Mouse (Mus musculus) liver, embryonic 12.5 days (tissue): ENCODE results near the gene Usp4. TPM values are rescaled to one million over a fixed set of nuclear protein-coding genes. Genes with fewer than 3 reads are reported as not detected.

ENCODE experiments used
- ATAC-seq: fragments of 200-750 bp; cut with Nextera tagmentation; 2 replicates; pipeline ENCODE4 v1.8.0; 2017; ENCODE audit warnings: moderate number of reproducible peaks, mild to moderate bottlenecking, moderate library complexity
- H3K27ac ChIP-seq: fragments of 300-500 bp; sonication (generic); 2 replicates; pipeline ENCODE4 v1.5.1; 2016; ENCODE audit warnings: mild to moderate bottlenecking
- H3K27me3 ChIP-seq: fragments of 300-500 bp; sonication (generic); replicated peaks from 2 replicates; pipeline ENCODE4 v1.6.1; 2016; ENCODE audit warnings: mild to moderate bottlenecking, moderate library complexity
- H3K36me3 ChIP-seq: fragments of 300-500 bp; sonication (generic); 2 replicates; pipeline ENCODE4 v1.6.1; 2016; ENCODE audit warnings: mild to moderate bottlenecking, moderate library complexity
- H3K4me1 ChIP-seq: fragments of 300-500 bp; sonication (generic); 2 replicates; pipeline ENCODE4 v1.6.1; 2016
- H3K4me2 ChIP-seq: fragments of 300-500 bp; sonication (generic); 2 replicates; pipeline ENCODE4 v1.6.1; 2016; ENCODE audit warnings: mild to moderate bottlenecking, moderate library complexity
- H3K4me3 ChIP-seq: fragments of 300-500 bp; sonication (generic); 2 replicates; pipeline ENCODE4 v1.5.1; 2016; ENCODE audit warnings: mild to moderate bottlenecking, moderate library complexity
- H3K9ac ChIP-seq: fragments of 300-500 bp; sonication (generic); 2 replicates; pipeline ENCODE4 v1.6.1; 2016; ENCODE audit warnings: mild to moderate bottlenecking, moderate library complexity
- H3K9me3 ChIP-seq: fragments of 300-500 bp; sonication (generic); replicated peaks from 2 replicates; pipeline ENCODE4 v1.6.1; 2016; ENCODE audit warnings: mild to moderate bottlenecking, moderate library complexity
- WGBS: fragments of 180-500 bp; shearing (Covaris S2); methylation state at CpG from one replicate; pipeline ENCODE4 v1.1.7; 2016; ENCODE audit not compliant: insufficient replicate concordance; 5-methylcytosine and 5-hydroxymethylcytosine counted together
- polyA plus RNA-seq: library from polyadenylated mRNA; unstranded; fragments of >200 nt; fragmentation: Nextera tagmentation; extraction: Ambion mirVana; gene quantifications from 2 replicates; pipeline ENCODE4 v1.2.1, GENCODE M21; 2016

Usp4 gene
- polyA plus RNA-seq, 1 experiment from 2014 or later, result 92.1 TPM

DNA sequence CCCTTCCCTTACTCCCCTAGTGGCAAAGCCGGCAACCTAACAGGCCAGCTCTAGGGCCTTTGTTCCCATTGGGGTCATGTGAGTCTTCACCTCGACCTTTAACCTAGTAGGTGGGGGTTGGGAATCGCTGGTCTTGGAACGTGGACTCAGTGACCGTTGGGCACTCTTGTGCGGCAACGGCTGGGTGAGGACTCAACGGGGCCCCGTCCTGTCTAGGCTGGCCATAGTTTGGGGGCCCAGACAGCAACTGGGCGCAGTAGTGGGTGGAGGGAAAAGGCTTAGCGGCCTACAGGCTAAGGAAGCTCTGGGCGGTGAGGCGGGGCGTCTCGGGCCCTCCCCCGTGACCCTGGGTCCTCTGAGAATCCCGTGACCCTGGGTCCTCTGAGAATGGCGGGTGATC lies 45.0 kb downstream of the Usp4 start, which contains the start of gene 1700102P08Rik:
Gene 1700102P08Rik, plus strand, starts transcription at position 130 of the 400 bp plus-strand sequence.
- Histone ChIP-seq H3K27ac (no peak within 1 kb of the TSS), H3K4me2 (no peak within 1 kb of the TSS), H3K27me3 (no peaks in the 10 kb centered on the region), H3K9me3 (no peaks in the 10 kb centered on the region), H3K4me3 (no peak within 1 kb of the TSS), H3K36me3 (peaks cover 64% of the 10 kb centered on the region), H3K9ac (no peak within 1 kb of the TSS), H3K4me1 (no peaks in the 10 kb centered on the region)
- WGBS, result 83% methylated on average over 18 of the region's 18 CpGs
- peak; percentile 32; the same call in 1 of the 2 replicates for ATAC-seq

GRCm38 (mm10) chr9:108394191-108394590 lies 46.5 kb downstream of the Usp4 start:
- no peak for ATAC-seq
- Histone ChIP-seq H3K9me3 (no peaks in the 10 kb centered on the region), H3K4me1 (no peaks in the 10 kb centered on the region), H3K9ac (no peak overlapping the region), H3K27ac (no peak overlapping the region), H3K4me2 (no peak overlapping the region), H3K36me3 (peaks cover 49% of the 10 kb centered on the region), H3K27me3 (no peaks in the 10 kb centered on the region), H3K4me3 (no peak overlapping the region)
- 86% methylated on average over 6 of the region's 6 CpGs for WGBS

DNA sequence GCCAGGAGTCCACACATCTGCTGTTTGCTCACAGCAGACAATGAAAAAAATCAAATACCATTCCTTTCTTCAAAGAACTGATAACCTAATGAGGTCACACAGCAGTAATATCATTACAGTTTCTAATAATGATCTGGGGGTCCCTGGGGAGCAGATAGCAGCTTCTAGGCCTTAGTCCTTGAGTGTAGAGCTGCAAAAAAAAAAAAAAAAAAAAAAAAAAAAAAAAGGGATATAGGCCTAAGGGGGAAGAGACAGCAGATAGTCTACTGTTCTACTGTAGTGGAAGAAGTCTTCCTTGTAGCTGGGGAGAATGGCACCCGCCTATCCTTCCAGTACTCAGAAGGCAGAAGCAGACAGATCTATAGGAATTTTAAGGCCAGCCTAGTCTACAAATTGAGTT lies 47.8 kb downstream of the Usp4 start:
- no peaks in the 10 kb centered on the region for H3K27me3 ChIP-seq
- no peaks in the 10 kb centered on the region for H3K4me1 ChIP-seq
- H3K9me3 ChIP-seq, result no peaks in the 10 kb centered on the region
- WGBS, result 79% methylated on average over 1 of the region's 1 CpGs
- H3K4me3 ChIP-seq, result no peak overlapping the region
- no peak overlapping the region for H3K27ac ChIP-seq
- H3K4me2 ChIP-seq, result no peak overlapping the region
- ATAC-seq, result no peak
- H3K36me3 ChIP-seq, result peaks cover 38% of the 10 kb centered on the region
- no peak overlapping the region for H3K9ac ChIP-seq

DNA sequence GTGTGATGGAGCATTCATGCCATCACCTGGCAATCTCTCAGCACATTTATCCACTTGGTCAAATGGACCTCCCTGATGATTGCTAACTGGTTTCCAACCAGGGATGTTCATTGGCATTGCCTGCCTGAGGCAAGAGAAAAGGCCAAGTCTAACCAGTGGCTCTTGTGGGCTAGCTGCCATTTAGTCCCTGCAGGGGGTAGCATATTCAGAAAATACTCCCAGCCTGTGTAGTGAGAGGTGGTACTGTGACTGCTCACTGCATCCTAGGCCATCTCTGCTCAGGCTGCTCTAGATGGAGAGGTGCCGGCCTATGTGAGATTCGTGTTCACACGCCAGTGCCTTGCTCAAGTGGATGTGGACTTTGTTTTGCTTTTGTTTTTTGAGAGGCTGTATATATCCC lies 50.7 kb downstream of the Usp4 start:
- no peak overlapping the region for H3K4me3 ChIP-seq
- no peaks in the 10 kb centered on the region for H3K27me3 ChIP-seq
- no peaks in the 10 kb centered on the region for H3K9me3 ChIP-seq
- H3K27ac ChIP-seq, result no peak overlapping the region
- no peak for ATAC-seq
- H3K9ac ChIP-seq, result no peak overlapping the region
- H3K4me1 ChIP-seq, result no peaks in the 10 kb centered on the region
- H3K4me2 ChIP-seq, result no peak overlapping the region
- peaks cover 9% of the 10 kb centered on the region for H3K36me3 ChIP-seq
- 86% methylated on average over 3 of the region's 3 CpGs for WGBS

DNA sequence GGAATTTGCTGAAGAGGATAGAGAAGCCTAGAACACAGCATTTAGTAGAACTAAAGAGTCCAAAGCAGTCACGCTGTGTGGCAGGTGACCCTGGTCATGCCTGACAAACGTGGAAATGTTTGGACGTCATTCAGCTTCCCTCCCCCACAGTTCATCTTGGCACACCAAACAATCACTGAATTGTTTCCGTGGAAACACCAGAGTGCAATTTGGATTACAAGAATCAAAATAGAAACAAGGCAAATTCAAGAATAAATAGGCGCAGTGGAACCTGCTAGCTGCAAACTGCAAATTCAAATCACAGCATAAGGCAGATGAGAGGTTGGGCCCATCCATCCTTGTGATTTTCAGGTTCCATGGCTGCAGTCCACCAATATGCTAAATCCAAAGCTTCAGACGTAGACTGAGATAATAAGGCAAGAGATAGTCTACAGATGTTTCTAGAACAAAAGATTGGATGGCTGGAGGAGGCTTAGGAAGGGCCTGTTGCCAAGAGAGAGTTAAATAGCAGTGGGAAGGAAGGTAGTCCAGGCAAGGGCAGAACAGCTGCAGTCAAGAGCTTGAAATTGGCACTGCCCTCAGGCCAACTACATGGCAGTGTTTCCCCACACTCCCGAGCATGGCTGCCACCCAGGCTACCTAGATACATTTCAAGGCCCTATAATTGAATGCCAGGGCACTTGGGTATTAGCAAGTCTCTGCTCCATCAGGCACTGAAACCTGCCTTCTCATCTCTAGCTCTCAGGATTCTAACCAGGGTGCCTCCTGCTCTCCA lies 53.7 kb downstream of the Usp4 start:
- Histone ChIP-seq H3K9ac (no peak overlapping the region), H3K4me2 (no peak overlapping the region), H3K4me3 (no peak overlapping the region), H3K36me3 (no peaks in the 10 kb centered on the region), H3K9me3 (no peaks in the 10 kb centered on the region), H3K4me1 (peaks cover 10% of the 10 kb centered on the region), H3K27ac (no peak overlapping the region), H3K27me3 (no peaks in the 10 kb centered on the region)
- 67% methylated on average over 7 of the region's 7 CpGs for WGBS
- ATAC-seq, result no peak

GRCm38 (mm10) chr9:108403081-108403480 lies 55.4 kb downstream of the Usp4 start:
- Histone ChIP-seq H3K9me3 (no peaks in the 10 kb centered on the region), H3K4me2 (no peak overlapping the region), H3K9ac (no peak overlapping the region), H3K4me1 (peaks cover 10% of the 10 kb centered on the region), H3K36me3 (no peaks in the 10 kb centered on the region), H3K27ac (no peak overlapping the region), H3K4me3 (no peak overlapping the region), H3K27me3 (no peaks in the 10 kb centered on the region)
- no peak for ATAC-seq
- 67% methylated on average over 4 of the region's 4 CpGs for WGBS

DNA sequence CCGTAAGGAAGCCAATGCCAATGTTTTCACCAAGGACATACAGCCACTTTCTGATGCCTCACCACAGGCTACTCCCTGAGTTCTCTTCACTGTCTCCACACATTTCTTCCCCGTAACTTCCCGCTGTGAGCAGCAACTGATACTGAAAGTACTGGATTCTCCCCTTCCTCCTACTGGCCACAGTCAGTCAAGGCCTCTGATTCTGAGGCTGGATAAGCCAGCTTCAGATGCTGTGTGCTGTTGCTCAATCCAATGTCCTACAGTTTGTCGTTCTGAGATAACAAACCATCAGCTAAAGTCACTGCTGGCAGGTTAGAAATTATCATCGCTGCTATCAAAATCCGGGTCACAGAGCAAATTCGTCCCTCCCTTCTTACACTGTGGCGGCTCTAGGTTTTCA lies 56.8 kb downstream of the Usp4 start:
- Histone ChIP-seq H3K4me3 (no peak overlapping the region), H3K4me2 (peak overlapping the region; percentile 12), H3K9me3 (no peaks in the 10 kb centered on the region), H3K36me3 (no peaks in the 10 kb centered on the region), H3K27ac (no peak overlapping the region), H3K4me1 (peaks cover 10% of the 10 kb centered on the region), H3K27me3 (no peaks in the 10 kb centered on the region), H3K9ac (no peak overlapping the region)
- no peak for ATAC-seq
- WGBS, result 30% methylated on average over 8 of the region's 8 CpGs

- no peak overlapping the region for H3K4me3 ChIP-seq
- ATAC-seq, result no peak
- H3K36me3 ChIP-seq, result no peaks in the 10 kb centered on the region
- peaks cover 6% of the 10 kb centered on the region for H3K4me1 ChIP-seq
- H3K27ac ChIP-seq, result no peak overlapping the region
- H3K27me3 ChIP-seq, result no peaks in the 10 kb centered on the region
- no peak overlapping the region for H3K4me2 ChIP-seq
- WGBS, result 80% methylated on average over 4 of the region's 4 CpGs
- no peak overlapping the region for H3K9ac ChIP-seq
- no peaks in the 10 kb centered on the region for H3K9me3 ChIP-seq
Measured at GRCm38 (mm10) chr9:108409535-108409934, 61.9 kb downstream of the Usp4 start.

GRCm38 (mm10) chr9:108411381-108411942 lies 63.8 kb downstream of the Usp4 start:
- Histone ChIP-seq H3K36me3 (no peaks in the 10 kb centered on the region), H3K4me3 (no peak overlapping the region), H3K4me1 (no peaks in the 10 kb centered on the region), H3K27me3 (no peaks in the 10 kb centered on the region), H3K4me2 (no peak overlapping the region), H3K9ac (no peak overlapping the region), H3K9me3 (no peaks in the 10 kb centered on the region), H3K27ac (no peak overlapping the region)
- 70% methylated on average over 9 of the region's 9 CpGs for WGBS
- ATAC-seq, result no peak

- H3K27ac ChIP-seq, result no peak overlapping the region
- H3K36me3 ChIP-seq, result no peaks in the 10 kb centered on the region
- ATAC-seq, result no peak
- WGBS, result 67% methylated on average over 1 of the region's 1 CpGs
- no peaks in the 10 kb centered on the region for H3K4me1 ChIP-seq
- no peak overlapping the region for H3K9ac ChIP-seq
- H3K4me2 ChIP-seq, result no peak overlapping the region
- no peaks in the 10 kb centered on the region for H3K27me3 ChIP-seq
- H3K4me3 ChIP-seq, result no peak overlapping the region
- H3K9me3 ChIP-seq, result no peaks in the 10 kb centered on the region
Measured at GRCm38 (mm10) chr9:108412221-108412620, 64.6 kb downstream of the Usp4 start.

DNA sequence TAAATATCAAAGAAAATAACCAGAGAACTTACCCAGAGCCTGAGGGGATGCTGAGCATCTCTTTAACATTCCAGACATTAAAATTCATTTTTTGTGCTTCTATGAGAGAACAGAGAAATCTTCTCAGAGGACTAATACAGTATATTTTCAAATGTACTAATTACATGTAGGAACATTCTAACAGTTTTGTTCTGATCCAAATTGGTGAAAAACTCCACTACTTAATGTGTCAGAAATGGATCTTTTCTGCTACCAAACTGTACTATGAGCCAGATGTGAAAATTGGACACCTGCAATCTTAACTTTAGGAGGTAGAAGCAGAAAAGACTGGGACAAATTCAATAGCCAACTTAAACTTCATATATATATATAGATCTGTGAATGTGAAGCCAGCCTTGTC lies 80.7 kb downstream of the Usp4 start, which contains the start of gene Ccdc36:
Gene Ccdc36, minus strand, starts transcription at position 101 of the 400 bp plus-strand sequence.
- H3K9ac ChIP-seq, result no peak within 1 kb of the TSS
- no peak within 1 kb of the TSS for H3K4me2 ChIP-seq
- no peak within 1 kb of the TSS for H3K27ac ChIP-seq
- no peak for ATAC-seq
- no peaks in the 10 kb centered on the region for H3K36me3 ChIP-seq
- H3K4me1 ChIP-seq, result peaks cover 7% of the 10 kb centered on the region
- no peak within 1 kb of the TSS for H3K4me3 ChIP-seq
- H3K27me3 ChIP-seq, result 0 out of 2 replicates have a peak, but pooled peaks cover 3% of the 10 kb centered on the region
- H3K9me3 ChIP-seq, result no peaks in the 10 kb centered on the region

GRCm38 (mm10) chr9:108431431-108432067 lies 83.9 kb downstream of the Usp4 start:
- WGBS, result 44% methylated on average over 32 of the region's 32 CpGs
- peak overlapping the region; percentile 58 for H3K4me2 ChIP-seq
- H3K9me3 ChIP-seq, result no peaks in the 10 kb centered on the region
- ATAC-seq, result peak; percentile 68
- H3K36me3 ChIP-seq, result no peaks in the 10 kb centered on the region
- peaks cover 3% of the 10 kb centered on the region; the same call in 1 of the 2 replicates for H3K27me3 ChIP-seq
- no peak overlapping the region for H3K27ac ChIP-seq
- H3K9ac ChIP-seq, result peak overlapping the region; percentile 44; the same call in 1 of the 2 replicates
- peaks cover 7% of the 10 kb centered on the region for H3K4me1 ChIP-seq
- H3K4me3 ChIP-seq, result peak overlapping the region; percentile 14; the same call in 1 of the 2 replicates
